18 mouse cellular contexts compared by ENCODE assay signal in genomic region chr8:64632169-64632568, GRCm38 (mm10).
"Had no signal": no experiment of that assay in that cellular context is flagged by ENCODE, and none has a peak within 500 bp of the region (broad histone marks: within the 10 kb centered on the region; RNA-seq: fewer than 3 reads in every experiment).

No protein-coding gene starts in this region.

- H3K4me2 ChIP-seq: kidney, embryonic 15.5 days; limb, embryonic 12.5 days; limb, embryonic 15.5 days; liver, embryonic 11.5 days; lung, embryonic 14.5 days; midbrain, embryonic 13.5 days; neural tube, embryonic 13.5 days had no signal

- H3K27me3 ChIP-seq: kidney, embryonic 15.5 days; limb, embryonic 12.5 days; limb, embryonic 15.5 days; midbrain, embryonic 13.5 days; neural tube, embryonic 13.5 days had no signal

- DNase-seq: kidney, postnatal 10 days; left cerebral cortex, postnatal 4 days; liver, postnatal 0 days; lung, embryonic 14.5 days; retina, postnatal 1 day; thymus, adult 18-20 months; thymus, postnatal 36 days had no signal

- H3K4me1 ChIP-seq: kidney, embryonic 15.5 days; limb, embryonic 12.5 days; limb, embryonic 15.5 days had no signal

- H3K4me3 ChIP-seq: kidney, embryonic 15.5 days; limb, embryonic 12.5 days; limb, embryonic 15.5 days; midbrain, embryonic 13.5 days; myocyte; neural tube, embryonic 13.5 days had no signal

- H3K9ac ChIP-seq: kidney, embryonic 15.5 days; limb, embryonic 12.5 days; limb, embryonic 15.5 days; liver, embryonic 14.5 days; liver, postnatal 0 days; lung, embryonic 14.5 days; midbrain, embryonic 13.5 days; neural tube, embryonic 13.5 days had no signal

- ATAC-seq: liver, postnatal 0 days; lung, postnatal 0 days; midbrain, embryonic 13.5 days; midbrain, embryonic 16.5 days had no signal

- H3K36me3 ChIP-seq: kidney, embryonic 15.5 days; limb, embryonic 12.5 days; limb, embryonic 15.5 days; neural tube, embryonic 13.5 days had no signal

- H3K27ac ChIP-seq: kidney, embryonic 15.5 days; limb, embryonic 12.5 days; limb, embryonic 15.5 days; liver, embryonic 14.5 days; macrophage; midbrain, embryonic 13.5 days; neural tube, embryonic 13.5 days had no signal

- H3K9me3 ChIP-seq: kidney, embryonic 15.5 days; limb, embryonic 12.5 days; limb, embryonic 15.5 days; midbrain, embryonic 13.5 days; neural tube, embryonic 13.5 days had no signal
